Mouse (Mus musculus): ENCODE data around the gene Zfp263. TPM values are rescaled to one million over a fixed set of nuclear protein-coding genes. Genes with fewer than 3 reads are reported as not detected.
A peak's percentile ranks its signal among the peaks of the same experiment; 100 is the strongest.

The Zfp263 gene
- 10 to 100 TPM; 12.1 to 13.6 TPM for total RNA-seq (2021)

GRCm38 (mm10) chr16:3743503-3744185 lies at the start of gene Zfp263:
TSS of gene Zfp263 (plus strand) at chr16:3744093.
- DNase-seq = peak; percentile 91

GRCm38 (mm10) chr16:3699281-3699680 lies 44.6 kb upstream of the Zfp263 start:
- no peak for DNase-seq

- DNase-seq = no peak
Observed at GRCm38 (mm10) chr16:3700893-3701292, 43.0 kb upstream of the Zfp263 start.

- no peak for DNase-seq
Observed at GRCm38 (mm10) chr16:3706680-3707079, 37.2 kb upstream of the Zfp263 start.

- no peak for DNase-seq
Observed at GRCm38 (mm10) chr16:3714731-3715130, 29.2 kb upstream of the Zfp263 start.

GRCm38 (mm10) chr16:3717980-3718379 lies 25.9 kb upstream of the Zfp263 start, which contains the start of gene Mefv:
TSS of gene Mefv (minus strand) at chr16:3718097.
- no peak for DNase-seq

- no peak for DNase-seq
Observed at GRCm38 (mm10) chr16:3723231-3723630, 20.7 kb upstream of the Zfp263 start.

- DNase-seq = no peak
Observed at GRCm38 (mm10) chr16:3727980-3728720, 15.7 kb upstream of the Zfp263 start.

GRCm38 (mm10) chr16:3732612-3733011 lies 11.3 kb upstream of the Zfp263 start:
- no peak for DNase-seq

GRCm38 (mm10) chr16:3733198-3733732 lies 10.6 kb upstream of the Zfp263 start:
- DNase-seq = no peak

GRCm38 (mm10) chr16:3742466-3742865 lies 1.4 kb upstream of the Zfp263 start:
- DNase-seq = no peak

- no peak for DNase-seq
Observed at GRCm38 (mm10) chr16:3744186-3744700, 350 bp downstream of the Zfp263 start.

GRCm38 (mm10) chr16:3745656-3746055 lies 1.8 kb downstream of the Zfp263 start:
- DNase-seq = no peak

- no peak for DNase-seq
Observed at GRCm38 (mm10) chr16:3748976-3749375, 5.1 kb downstream of the Zfp263 start.

- no peak for DNase-seq
Observed at GRCm38 (mm10) chr16:3771603-3772002, 27.7 kb downstream of the Zfp263 start.

GRCm38 (mm10) chr16:3776365-3776764 lies 32.5 kb downstream of the Zfp263 start:
- DNase-seq = no peak

- DNase-seq = no peak
Observed at GRCm38 (mm10) chr16:3777986-3778385, 34.1 kb downstream of the Zfp263 start.

- DNase-seq = no peak
Observed at GRCm38 (mm10) chr16:3781237-3781636, 37.3 kb downstream of the Zfp263 start.

GRCm38 (mm10) chr16:3788394-3788793 lies 44.5 kb downstream of the Zfp263 start:
- DNase-seq = no peak
